Comparison of ENCODE assay signal across 8 mouse cellular contexts in genomic region chr3:88503505-88503863, GRCm38 (mm10). TPM values are rescaled to one million over a fixed set of nuclear protein-coding genes. Genes with fewer than 3 reads are reported as not detected.
DNase-seq lines count a peak whose midpoint lies in the region; ATAC-seq and TF ChIP-seq lines count a peak whose summit lies in the region.

No protein-coding gene starts in this region.

- H3K4me3 ChIP-seq in heart, embryonic 15.5 days: peak overlapping the region; percentile 70
- peak overlapping the region; percentile 38 for H3K4me3 ChIP-seq in lung, adult 2 months (replicated peaks; ENCODE audit: extremely low read depth, low read depth, low read length)

- peak; percentile 41 for ATAC-seq in heart, embryonic 15.5 days (replicated peaks; ENCODE audit: insufficient number of reproducible peaks, insufficient read depth, low FRiP score, low read depth)

- H3K4me2 ChIP-seq in heart, embryonic 15.5 days: peak overlapping the region; percentile 86

- H3K27ac ChIP-seq in heart, embryonic 15.5 days: peak overlapping the region; percentile 88

- H3K36me3 ChIP-seq in heart, embryonic 15.5 days: no peaks in the 10 kb centered on the region

- DNase-seq in layer of hippocampus, adult 11-12 months (ENCODE audit: low spot score): peak; percentile 36
- no peak for DNase-seq in layer of hippocampus, adult 9-11 months
- DNase-seq in adrenal gland, postnatal 36 days: peak; percentile 85 to 87
- DNase-seq in lung, adult 2 months: no peak
- no peak for DNase-seq in spleen, postnatal 14 days (ENCODE audit: low spot score in 2 of 2)
- DNase-seq in layer of hippocampus, postnatal 10 days (ENCODE audit: low spot score in 2 of 2): no peak
- no peak for DNase-seq in spleen, postnatal 36 days (ENCODE audit: low spot score in 2 of 2)

- no peak for TF ChIP-seq POLR2A in lung, adult 2 months (IDR thresholded peaks at IDR 0.05; ENCODE audit: borderline replicate concordance, extremely low read depth, low read depth, low read length)

- TF ChIP-seq CTCF in lung, adult 2 months (IDR thresholded peaks at IDR 0.05; ENCODE audit: insufficient read depth, low read length): no peak

- WGBS in heart, embryonic 15.5 days: 17% methylated on average over 4 of the region's 4 CpGs
- WGBS in lung, adult 2 months: 25% methylated on average over 4 of the region's 4 CpGs

- peaks cover 42% of the 10 kb centered on the region for H3K4me1 ChIP-seq in heart, embryonic 15.5 days (replicated peaks)
- peaks cover 15% of the 10 kb centered on the region for H3K4me1 ChIP-seq in lung, adult 2 months (ENCODE audit: control insufficient read depth, insufficient read depth, low read length)

- no peaks in the 10 kb centered on the region for H3K9me3 ChIP-seq in heart, embryonic 15.5 days (replicated peaks)

- H3K9ac ChIP-seq in heart, embryonic 15.5 days: peak overlapping the region; percentile 87; the same call in 1 of the 2 replicates

- no peaks in the 10 kb centered on the region for H3K27me3 ChIP-seq in heart, embryonic 15.5 days

RNA-seq across cellular contexts. Expression of gene Lmna, which starts 6.3 kb away (rescaled TPM):
- 100 to 1,000 TPM; 109 to 141 TPM for total RNA-seq in adrenal gland, postnatal 36 days (2021)
- 110 and 131 TPM in 2 replicates for polyA plus RNA-seq in heart, embryonic 15.5 days (2015; fragmentation: Nextera tagmentation; extraction: Ambion mirVana)
- polyA plus RNA-seq in lung, adult 2 months (2012; rRNA removed): 257 and 302 TPM in 2 replicates
- total RNA-seq in layer of hippocampus, postnatal 10 days (2021): 10 to 100 TPM; 46.2 to 50.5 TPM

RNA-seq across cellular contexts. Expression of gene Mex3a, which starts 28.7 kb away (rescaled TPM):
- total RNA-seq in adrenal gland, postnatal 36 days (2021): 1 to 10 TPM; 3.1 to 4.3 TPM
- polyA plus RNA-seq in heart, embryonic 15.5 days (2015; fragmentation: Nextera tagmentation; extraction: Ambion mirVana): 6.5 and 8.0 TPM in 2 replicates
- polyA plus RNA-seq in lung, adult 2 months (2012; rRNA removed): 0.53 and 0.84 TPM in 2 replicates
- total RNA-seq in layer of hippocampus, postnatal 10 days (2021): 10 to 100 TPM; 17.0 to 18.5 TPM

RNA-seq across cellular contexts. Expression of gene Sema4a, which starts 42.5 kb away (rescaled TPM):
- 10 to 100 TPM in 1 of 2 experiments, 1 to 10 TPM in 1; 8.9 to 12.6 TPM for total RNA-seq in adrenal gland, postnatal 36 days (2021)
- polyA plus RNA-seq in heart, embryonic 15.5 days (2015; fragmentation: Nextera tagmentation; extraction: Ambion mirVana): 2.1 and 5.3 TPM in 2 replicates
- polyA plus RNA-seq in lung, adult 2 months (2012; rRNA removed): 52.3 and 58.3 TPM in 2 replicates
- total RNA-seq in layer of hippocampus, postnatal 10 days (2021): 10 to 100 TPM; 39.6 to 42.8 TPM

RNA-seq across cellular contexts. Expression of gene Rab25, which starts 44.6 kb away (rescaled TPM):
- total RNA-seq in adrenal gland, postnatal 36 days (2021): not detected
- 0.92 and 4.0 TPM in 2 replicates for polyA plus RNA-seq in heart, embryonic 15.5 days (2015; fragmentation: Nextera tagmentation; extraction: Ambion mirVana)
- polyA plus RNA-seq in lung, adult 2 months (2012; rRNA removed): 53.0 and 105 TPM in 2 replicates
- total RNA-seq in layer of hippocampus, postnatal 10 days (2021): not detected

RNA-seq across cellular contexts. Expression of gene Lamtor2, which starts 49.4 kb away (rescaled TPM):
- 100 to 1,000 TPM; 142 to 148 TPM for total RNA-seq in adrenal gland, postnatal 36 days (2021)
- polyA plus RNA-seq in heart, embryonic 15.5 days (2015; fragmentation: Nextera tagmentation; extraction: Ambion mirVana): 119 and 144 TPM in 2 replicates
- 116 and 135 TPM in 2 replicates for polyA plus RNA-seq in lung, adult 2 months (2012; rRNA removed)
- total RNA-seq in layer of hippocampus, postnatal 10 days (2021): 100 to 1,000 TPM; 117 to 126 TPM

Comparison
In these comparisons a context has a peak if more than half of its experiments do, and no peak if none do; other contexts are left out.
1. DNase-seq: peak in layer of hippocampus, adult 11-12 months (single experiment) and adrenal gland, postnatal 36 days (2 of 2); none in layer of hippocampus, adult 9-11 months (single experiment), lung, adult 2 months (single experiment), spleen, postnatal 14 days (0 of 2), layer of hippocampus, postnatal 10 days (0 of 2) and spleen, postnatal 36 days (0 of 2).